Mouse (Mus musculus): ENCODE measurements around the gene Olfr429.

DNA sequence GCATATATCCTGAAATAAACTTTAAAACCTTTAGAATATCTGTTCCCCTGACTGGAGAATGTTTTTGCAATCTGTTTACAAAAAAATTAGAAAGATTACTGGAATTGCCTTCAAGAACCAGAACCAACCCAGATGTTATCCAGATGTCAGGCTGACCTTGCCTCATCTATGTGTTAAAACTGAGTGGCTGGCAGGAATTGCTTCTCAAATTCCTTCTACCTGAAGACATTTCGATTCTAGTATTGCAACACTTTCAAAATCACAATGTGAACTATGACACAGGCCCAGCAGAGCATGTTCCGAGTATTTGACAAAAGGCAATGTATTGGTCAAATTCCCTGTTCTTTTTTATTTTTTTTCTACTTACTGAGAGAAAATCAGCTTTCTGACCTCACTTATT lies 39.7 kb upstream of the Olfr429 start:
- no peak for TF ChIP-seq CTCF (IDR thresholded peaks at IDR 0.05)
- TF ChIP-seq EP300 (IDR thresholded peaks at IDR 0.05) = peak; percentile 59

Measured in lung, postnatal 0 days (tissue).